Mouse (Mus musculus) neural tube, embryonic 15.5 days (tissue): ENCODE results near the gene Mtx3. TPM values are rescaled to one million over a fixed set of nuclear protein-coding genes. Genes with fewer than 3 reads are reported as not detected.

Experiments used
- ATAC-seq: fragments of 200-750 bp; cut with Nextera tagmentation; 2 replicates; pipeline ENCODE4 v1.8.0; 2017; ENCODE audit warnings: mild to moderate bottlenecking, moderate TSS enrichment, moderate library complexity; ENCODE audit not compliant: low FRiP score
- H3K27ac ChIP-seq: fragments of 300-500 bp; sonication (generic); replicated peaks from 2 replicates; pipeline ENCODE4 v1.5.1; 2015; ENCODE audit warnings: mild to moderate bottlenecking, inconsistent platforms
- H3K27me3 ChIP-seq: fragments of 300-500 bp; sonication (generic); replicated peaks from 2 replicates; pipeline ENCODE4 v1.6.1; 2015; ENCODE audit warnings: inconsistent platforms
- H3K36me3 ChIP-seq: fragments of 300-500 bp; sonication (generic); 2 replicates; pipeline ENCODE4 v1.6.1; 2015; ENCODE audit warnings: inconsistent platforms
- H3K4me1 ChIP-seq: fragments of 300-500 bp; sonication (generic); 2 replicates; pipeline ENCODE4 v1.6.1; 2015; ENCODE audit warnings: inconsistent platforms
- H3K4me2 ChIP-seq: fragments of 300-500 bp; sonication (generic); 2 replicates; pipeline ENCODE4 v1.6.1; 2015; ENCODE audit warnings: inconsistent platforms, mild to moderate bottlenecking, moderate library complexity
- H3K4me3 ChIP-seq: fragments of 300-500 bp; sonication (generic); replicated peaks from 2 replicates; pipeline ENCODE4 v1.5.1; 2015; ENCODE audit warnings: mild to moderate bottlenecking, inconsistent platforms
- H3K9ac ChIP-seq: fragments of 300-500 bp; sonication (generic); replicated peaks from 2 replicates; pipeline ENCODE4 v1.6.1; 2015; ENCODE audit warnings: mild to moderate bottlenecking, inconsistent platforms
- H3K9me3 ChIP-seq: fragments of 300-500 bp; sonication (generic); replicated peaks from 2 replicates; pipeline ENCODE4 v1.6.1; 2016; ENCODE audit warnings: inconsistent platforms
- WGBS: fragments of 180-500 bp; shearing (Covaris S2); methylation state at CpG from one replicate; pipeline ENCODE4 v1.1.7; 2015; ENCODE audit warnings: mixed read lengths; 5-methylcytosine and 5-hydroxymethylcytosine counted together
- polyA plus RNA-seq: library from polyadenylated mRNA; unstranded; fragments of >200 nt; fragmentation: Nextera tagmentation; extraction: Ambion mirVana; gene quantifications from 2 replicates; pipeline ENCODE4 v1.2.1, GENCODE M21; 2015

The Mtx3 gene
- polyA plus RNA-seq, 1 experiment from 2014 or later, result 4.0 TPM

GRCm38 (mm10) chr13:92848002-92848401 lies 3.4 kb downstream of the Mtx3 start:
- Histone ChIP-seq H3K4me3 (no peak overlapping the region), H3K9ac (no peak overlapping the region), H3K27me3 (no peaks in the 10 kb centered on the region), H3K9me3 (no peaks in the 10 kb centered on the region), H3K4me2 (no peak overlapping the region), H3K4me1 (peaks cover 7% of the 10 kb centered on the region), H3K27ac (no peak overlapping the region), H3K36me3 (peaks cover 45% of the 10 kb centered on the region)
- ATAC-seq, result no peak
- 85% methylated on average over 5 of the region's 5 CpGs for WGBS

- Histone ChIP-seq H3K9ac (no peak overlapping the region), H3K4me3 (no peak overlapping the region), H3K27me3 (no peaks in the 10 kb centered on the region), H3K27ac (no peak overlapping the region), H3K4me1 (no peaks in the 10 kb centered on the region), H3K36me3 (peaks cover 23% of the 10 kb centered on the region), H3K4me2 (no peak overlapping the region), H3K9me3 (no peaks in the 10 kb centered on the region)
- no peak for ATAC-seq
- WGBS, result 74% methylated on average over 4 of the region's 4 CpGs
Observed at GRCm38 (mm10) chr13:92855901-92856300, 11.3 kb downstream of the Mtx3 start.

GRCm38 (mm10) chr13:92858808-92859207 lies 14.2 kb downstream of the Mtx3 start:
- Histone ChIP-seq H3K9me3 (no peaks in the 10 kb centered on the region), H3K27ac (no peak overlapping the region), H3K4me1 (no peaks in the 10 kb centered on the region), H3K36me3 (peaks cover 6% of the 10 kb centered on the region), H3K4me3 (no peak overlapping the region), H3K9ac (no peak overlapping the region), H3K27me3 (no peaks in the 10 kb centered on the region), H3K4me2 (no peak overlapping the region)
- no peak for ATAC-seq
- 89% methylated on average over 5 of the region's 5 CpGs for WGBS

- no peak overlapping the region for H3K9ac ChIP-seq
- no peak overlapping the region for H3K4me3 ChIP-seq
- H3K4me2 ChIP-seq, result no peak overlapping the region
- H3K36me3 ChIP-seq, result no peaks in the 10 kb centered on the region
- WGBS, result 76% methylated on average over 4 of the region's 4 CpGs
- no peaks in the 10 kb centered on the region for H3K27me3 ChIP-seq
- ATAC-seq, result no peak
- H3K4me1 ChIP-seq, result no peaks in the 10 kb centered on the region
- H3K9me3 ChIP-seq, result no peaks in the 10 kb centered on the region
- no peak overlapping the region for H3K27ac ChIP-seq
Observed at GRCm38 (mm10) chr13:92859959-92860358, 15.4 kb downstream of the Mtx3 start.

- WGBS, result 80% methylated on average over 7 of the region's 7 CpGs
- no peaks in the 10 kb centered on the region for H3K27me3 ChIP-seq
- ATAC-seq, result no peak
- no peak overlapping the region for H3K4me3 ChIP-seq
- no peak overlapping the region for H3K4me2 ChIP-seq
- no peak overlapping the region for H3K27ac ChIP-seq
- H3K4me1 ChIP-seq, result no peaks in the 10 kb centered on the region
- H3K9ac ChIP-seq, result no peak overlapping the region
- no peaks in the 10 kb centered on the region for H3K9me3 ChIP-seq
- no peaks in the 10 kb centered on the region for H3K36me3 ChIP-seq
Observed at GRCm38 (mm10) chr13:92865358-92865757, 20.8 kb downstream of the Mtx3 start.

- no peak overlapping the region for H3K4me3 ChIP-seq
- ATAC-seq, result no peak
- no peak overlapping the region for H3K27ac ChIP-seq
- no peak overlapping the region for H3K4me2 ChIP-seq
- WGBS, result 76% methylated on average over 1 of the region's 1 CpGs
- H3K36me3 ChIP-seq, result no peaks in the 10 kb centered on the region
- H3K9me3 ChIP-seq, result no peaks in the 10 kb centered on the region
- H3K27me3 ChIP-seq, result no peaks in the 10 kb centered on the region
- H3K9ac ChIP-seq, result no peak overlapping the region
- no peaks in the 10 kb centered on the region for H3K4me1 ChIP-seq
Observed at GRCm38 (mm10) chr13:92866680-92867079, 22.1 kb downstream of the Mtx3 start.

- Histone ChIP-seq H3K9ac (no peak overlapping the region), H3K9me3 (no peaks in the 10 kb centered on the region), H3K27me3 (no peaks in the 10 kb centered on the region), H3K4me1 (no peaks in the 10 kb centered on the region), H3K36me3 (no peaks in the 10 kb centered on the region), H3K4me2 (no peak overlapping the region), H3K27ac (no peak overlapping the region), H3K4me3 (no peak overlapping the region)
- no peak for ATAC-seq
- WGBS, result 50% methylated on average over 4 of the region's 4 CpGs
Observed at GRCm38 (mm10) chr13:92879514-92879913, 35.0 kb downstream of the Mtx3 start.

GRCm38 (mm10) chr13:92879933-92880332 lies 35.4 kb downstream of the Mtx3 start:
- Histone ChIP-seq H3K27ac (no peak overlapping the region), H3K27me3 (no peaks in the 10 kb centered on the region), H3K9me3 (no peaks in the 10 kb centered on the region), H3K4me2 (no peak overlapping the region), H3K9ac (no peak overlapping the region), H3K36me3 (no peaks in the 10 kb centered on the region), H3K4me3 (no peak overlapping the region), H3K4me1 (no peaks in the 10 kb centered on the region)
- ATAC-seq, result no peak
- 30% methylated on average over 9 of the region's 9 CpGs for WGBS

- Histone ChIP-seq H3K36me3 (no peaks in the 10 kb centered on the region), H3K27me3 (no peaks in the 10 kb centered on the region), H3K9me3 (no peaks in the 10 kb centered on the region), H3K4me3 (no peak overlapping the region), H3K4me2 (no peak overlapping the region), H3K4me1 (no peaks in the 10 kb centered on the region), H3K27ac (no peak overlapping the region), H3K9ac (no peak overlapping the region)
- ATAC-seq, result no peak
Observed at GRCm38 (mm10) chr13:92880589-92880988, 36.0 kb downstream of the Mtx3 start.

- Histone ChIP-seq H3K4me2 (no peak overlapping the region), H3K27ac (no peak overlapping the region), H3K36me3 (no peaks in the 10 kb centered on the region), H3K4me3 (no peak overlapping the region), H3K4me1 (no peaks in the 10 kb centered on the region), H3K9ac (no peak overlapping the region), H3K9me3 (no peaks in the 10 kb centered on the region), H3K27me3 (no peaks in the 10 kb centered on the region)
- no peak for ATAC-seq
- WGBS, result 81% methylated on average over 9 of the region's 9 CpGs
Observed at GRCm38 (mm10) chr13:92882271-92882985, 37.9 kb downstream of the Mtx3 start.

- Histone ChIP-seq H3K4me1 (no peaks in the 10 kb centered on the region), H3K27ac (no peak overlapping the region), H3K9ac (no peak overlapping the region), H3K36me3 (no peaks in the 10 kb centered on the region), H3K27me3 (no peaks in the 10 kb centered on the region), H3K9me3 (no peaks in the 10 kb centered on the region), H3K4me3 (no peak overlapping the region), H3K4me2 (no peak overlapping the region)
- 91% methylated on average over 7 of the region's 7 CpGs for WGBS
- ATAC-seq, result no peak
Observed at GRCm38 (mm10) chr13:92882986-92883720, 38.6 kb downstream of the Mtx3 start.

- no peaks in the 10 kb centered on the region for H3K27me3 ChIP-seq
- 82% methylated on average over 1 of the region's 1 CpGs for WGBS
Observed at GRCm38 (mm10) chr13:92884206-92884605, 39.6 kb downstream of the Mtx3 start.

More at GRCm38 (mm10) chr13:92884206-92884605, 39.6 kb downstream of the Mtx3 start:
- no peak for ATAC-seq
- Histone ChIP-seq H3K36me3 (no peaks in the 10 kb centered on the region), H3K27ac (no peak overlapping the region), H3K4me3 (no peak overlapping the region), H3K9ac (no peak overlapping the region), H3K4me1 (no peaks in the 10 kb centered on the region), H3K4me2 (no peak overlapping the region), H3K9me3 (no peaks in the 10 kb centered on the region)
